Mouse (Mus musculus): Measurements from ENCODE around the gene Neu2.

The Neu2 gene

DNA sequence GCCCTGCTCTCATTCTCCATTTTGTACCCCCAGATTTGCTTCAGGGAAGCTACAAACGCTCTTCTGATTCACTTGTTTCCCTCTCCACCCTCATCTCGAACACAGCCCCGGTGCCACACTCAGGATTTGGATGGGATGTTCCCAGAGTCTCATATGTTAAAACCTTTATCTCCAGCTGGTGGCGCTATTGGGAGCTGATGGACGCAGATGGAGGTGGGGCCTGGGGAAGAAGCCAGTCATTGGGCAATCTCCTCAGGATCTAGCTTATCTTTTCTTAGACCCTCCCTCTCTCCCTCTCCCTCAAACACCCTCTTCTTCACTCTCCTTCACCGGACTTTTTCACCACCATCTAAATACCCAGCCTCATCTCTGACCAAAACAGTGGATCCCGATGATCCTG is 31.9 kb downstream of the Neu2 start:
- peak; percentile 45 for DNase-seq

DNA sequence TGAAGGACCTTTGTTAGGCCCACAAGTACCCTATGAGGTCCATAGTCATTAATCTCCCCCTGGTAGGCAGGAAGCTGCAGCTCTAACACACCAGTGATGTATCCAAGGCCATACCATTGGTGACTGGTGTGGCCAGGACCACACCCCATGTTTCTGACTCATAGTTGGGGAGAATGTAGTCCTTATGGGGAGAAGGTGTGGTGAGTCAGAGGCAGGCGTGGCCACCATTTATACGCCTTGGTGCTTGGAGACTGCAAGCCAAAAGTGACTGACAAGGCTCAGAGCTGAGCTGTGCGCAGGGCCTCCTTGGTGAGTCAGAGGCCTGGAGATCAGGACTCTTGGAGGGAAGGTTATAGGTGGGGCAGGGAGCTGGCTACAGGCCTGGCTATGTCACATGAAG is 41.3 kb downstream of the Neu2 start:
- no peak for DNase-seq

DNA sequence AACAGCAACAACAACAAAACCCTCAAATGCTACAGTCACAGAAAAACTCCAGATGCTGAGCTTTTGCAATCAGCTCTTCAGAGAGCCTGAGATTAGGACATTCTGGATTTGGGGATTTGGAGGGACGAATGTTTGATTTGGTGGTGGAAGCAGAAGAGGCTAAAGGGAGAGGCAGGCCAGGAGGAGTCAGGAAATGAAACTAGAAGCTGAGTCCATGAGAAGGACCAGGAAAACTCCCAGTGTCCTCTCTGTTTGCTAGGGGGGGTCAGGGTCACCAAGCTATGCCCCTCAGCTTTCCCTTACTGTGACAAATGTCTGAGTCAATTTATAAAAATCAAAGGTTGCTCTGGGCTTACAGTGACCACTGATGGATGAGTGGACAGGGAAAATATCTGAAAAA is 43.9 kb downstream of the Neu2 start:
- no peak for DNase-seq

GRCm38 (mm10) chr1:87562967-87563366 is 53.3 kb downstream of the Neu2 start:
- DNase-seq, result no peak

GRCm38 (mm10) chr1:87565760-87566159 is 56.1 kb downstream of the Neu2 start:
- no peak for DNase-seq

DNA sequence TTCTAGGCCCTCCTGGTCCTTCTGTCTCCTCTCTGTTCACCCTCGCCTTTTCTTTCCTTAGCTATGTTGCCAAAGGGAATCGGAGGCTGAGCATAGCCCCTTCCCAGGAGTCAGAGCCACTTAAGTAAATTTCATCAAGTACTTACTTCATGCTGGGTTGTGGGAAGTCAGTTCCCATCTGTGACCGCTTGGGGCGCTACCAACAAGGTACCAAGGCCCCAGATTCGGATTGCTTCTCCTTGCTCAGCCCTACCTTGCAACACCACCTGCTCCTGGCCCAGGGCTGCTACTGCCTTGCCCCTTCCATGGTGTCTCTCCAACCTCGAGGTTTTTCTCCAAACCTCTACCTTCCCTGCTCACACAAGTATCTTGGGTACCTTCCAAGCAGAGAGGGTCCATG is 58.7 kb downstream of the Neu2 start:
- peak; percentile 74 for DNase-seq

GRCm38 (mm10) chr1:87573261-87573660 is 63.6 kb downstream of the Neu2 start:
- no peak for DNase-seq

DNA sequence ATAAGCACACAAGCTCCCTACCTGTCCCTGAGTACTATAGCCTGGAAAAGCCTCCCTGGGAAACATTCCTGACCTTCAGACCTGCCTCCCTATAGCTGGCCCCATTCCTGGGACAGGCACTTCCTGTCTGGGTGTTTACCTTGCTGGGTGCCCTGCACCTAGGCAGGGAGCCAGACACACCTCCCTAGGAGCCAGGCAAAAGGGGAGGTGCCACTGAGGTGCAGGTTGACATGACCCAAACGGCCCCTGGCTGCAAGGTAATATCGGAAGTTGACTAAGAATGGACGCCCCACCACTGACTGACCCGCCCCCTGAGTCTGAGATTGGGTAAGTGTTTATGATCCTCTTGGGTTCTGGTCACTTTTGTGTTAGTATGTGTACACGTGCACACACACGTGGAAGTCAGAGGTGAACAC is 64.1 kb downstream of the Neu2 start, which contains the start of gene Ngef:
Gene Ngef, minus strand, starts transcription at position 71 of the 416 bp plus-strand sequence.
- DNase-seq, result no peak

GRCm38 (mm10) chr1:87574353-87574752 is 64.7 kb downstream of the Neu2 start:
- DNase-seq, result no peak

GRCm38 (mm10) chr1:87574785-87575184 is 65.1 kb downstream of the Neu2 start:
- DNase-seq, result no peak

- DNase-seq, result no peak
Observed at GRCm38 (mm10) chr1:87578965-87579364, 69.3 kb downstream of the Neu2 start.

- DNase-seq, result no peak
Observed at GRCm38 (mm10) chr1:87580824-87581223, 71.1 kb downstream of the Neu2 start.

- DNase-seq, result no peak
Observed at GRCm38 (mm10) chr1:87589162-87589561, 79.5 kb downstream of the Neu2 start.

GRCm38 (mm10) chr1:87589980-87590379 is 80.3 kb downstream of the Neu2 start:
- DNase-seq, result no peak

DNA sequence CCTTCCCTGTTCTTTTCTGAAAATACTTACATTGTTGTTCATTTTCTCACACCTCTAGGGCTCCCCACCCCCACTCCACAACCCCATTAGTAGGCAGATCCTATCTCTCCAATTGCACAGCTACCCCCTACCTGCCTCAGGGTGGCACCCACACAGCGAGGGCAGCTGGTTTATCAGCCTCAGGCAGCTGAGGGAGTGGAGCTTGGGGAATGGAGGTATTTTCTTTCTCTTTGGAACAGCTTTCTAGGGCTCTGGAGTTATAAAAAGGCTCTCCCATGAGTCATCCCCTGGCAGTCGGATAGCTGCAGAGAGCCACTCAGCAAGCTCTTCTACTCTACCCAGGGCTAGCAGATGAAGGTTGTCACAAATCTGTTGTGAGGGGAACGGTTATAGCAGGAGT is 84.6 kb downstream of the Neu2 start:
- DNase-seq, result no peak

DNA sequence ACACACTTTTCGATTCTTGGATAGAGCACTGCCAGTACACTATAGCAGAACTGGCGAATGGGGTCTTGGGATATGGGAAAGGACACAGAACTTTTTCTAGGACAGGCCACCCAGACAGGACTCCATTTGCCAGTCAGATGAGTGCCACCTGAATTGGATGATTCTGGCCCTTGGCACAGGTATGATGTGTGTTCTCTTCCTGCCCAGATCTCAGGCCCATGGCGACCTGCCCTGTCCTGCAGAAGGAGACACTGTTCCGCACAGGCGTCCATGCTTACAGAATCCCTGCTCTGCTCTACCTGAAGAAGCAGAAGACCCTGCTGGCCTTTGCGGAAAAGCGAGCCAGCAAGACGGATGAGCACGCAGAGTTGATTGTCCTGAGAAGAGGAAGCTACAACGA is 85.0 kb downstream of the Neu2 start:
- no peak for DNase-seq

DNA sequence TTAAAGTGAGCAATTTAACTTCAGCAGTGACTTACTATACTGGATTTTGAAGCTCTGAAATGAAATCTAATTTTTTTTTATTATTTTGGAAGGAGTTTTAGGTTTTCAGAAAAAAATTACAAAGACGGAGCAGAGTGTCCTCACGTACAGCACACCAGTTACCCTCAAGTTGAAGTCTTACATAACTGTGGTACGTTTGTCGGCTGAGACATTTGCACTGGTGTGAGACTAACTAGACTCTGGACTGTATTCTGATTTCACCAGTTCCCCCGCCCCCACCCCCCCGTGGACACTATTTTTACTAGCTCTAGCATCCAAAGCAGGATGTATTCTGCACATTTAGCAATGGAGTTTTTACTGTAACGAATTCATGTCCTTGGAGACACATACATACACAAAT is 90.8 kb downstream of the Neu2 start:
- no peak for DNase-seq

DNA sequence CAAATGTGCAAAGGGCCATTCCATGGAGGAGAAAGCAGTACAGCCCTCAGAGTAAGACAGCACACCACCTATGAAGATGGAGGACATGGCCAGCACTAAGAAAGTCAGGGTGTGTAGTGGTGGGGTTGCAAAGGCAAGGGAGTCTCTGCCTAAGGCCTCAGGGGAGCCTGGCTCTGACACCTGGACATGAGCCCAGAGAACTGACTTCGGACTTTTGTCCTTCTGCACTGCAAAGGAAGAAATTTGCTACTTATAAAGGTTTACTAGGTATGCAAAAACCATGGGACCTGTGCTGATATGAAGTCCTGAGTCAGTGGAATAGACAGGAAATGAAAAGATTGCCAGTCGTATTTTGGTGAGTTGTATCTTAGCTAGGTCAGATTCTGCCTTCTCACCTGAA is 92.1 kb downstream of the Neu2 start:
- DNase-seq, result no peak

GRCm38 (mm10) chr1:87603389-87603788 is 93.7 kb downstream of the Neu2 start:
- no peak for DNase-seq

DNA sequence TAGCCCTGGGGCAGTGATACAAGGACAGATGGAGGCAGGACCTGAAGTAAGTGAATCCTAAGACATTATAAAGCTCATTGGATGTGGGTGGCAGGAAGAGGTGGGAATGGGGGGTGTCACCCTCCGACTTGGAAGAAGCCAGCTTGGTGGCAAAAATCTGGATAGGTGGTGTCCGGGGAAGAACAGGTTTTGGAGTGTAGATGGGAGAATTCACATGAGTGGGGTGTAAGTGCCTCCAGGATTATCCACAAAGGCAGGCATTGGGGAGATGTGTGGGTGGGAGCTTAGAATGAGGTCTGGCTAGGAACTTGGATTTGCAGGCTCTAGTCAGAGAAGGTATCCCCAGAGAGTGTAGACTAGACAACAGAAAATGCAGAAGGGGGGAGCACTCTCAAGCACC is 95.6 kb downstream of the Neu2 start:
- DNase-seq, result no peak

- peak; percentile 60 for DNase-seq
Observed at GRCm38 (mm10) chr1:87607385-87608091, 97.8 kb downstream of the Neu2 start.

GRCm38 (mm10) chr1:87608416-87609046 is 98.8 kb downstream of the Neu2 start:
- DNase-seq, result peak; percentile 94

DNA sequence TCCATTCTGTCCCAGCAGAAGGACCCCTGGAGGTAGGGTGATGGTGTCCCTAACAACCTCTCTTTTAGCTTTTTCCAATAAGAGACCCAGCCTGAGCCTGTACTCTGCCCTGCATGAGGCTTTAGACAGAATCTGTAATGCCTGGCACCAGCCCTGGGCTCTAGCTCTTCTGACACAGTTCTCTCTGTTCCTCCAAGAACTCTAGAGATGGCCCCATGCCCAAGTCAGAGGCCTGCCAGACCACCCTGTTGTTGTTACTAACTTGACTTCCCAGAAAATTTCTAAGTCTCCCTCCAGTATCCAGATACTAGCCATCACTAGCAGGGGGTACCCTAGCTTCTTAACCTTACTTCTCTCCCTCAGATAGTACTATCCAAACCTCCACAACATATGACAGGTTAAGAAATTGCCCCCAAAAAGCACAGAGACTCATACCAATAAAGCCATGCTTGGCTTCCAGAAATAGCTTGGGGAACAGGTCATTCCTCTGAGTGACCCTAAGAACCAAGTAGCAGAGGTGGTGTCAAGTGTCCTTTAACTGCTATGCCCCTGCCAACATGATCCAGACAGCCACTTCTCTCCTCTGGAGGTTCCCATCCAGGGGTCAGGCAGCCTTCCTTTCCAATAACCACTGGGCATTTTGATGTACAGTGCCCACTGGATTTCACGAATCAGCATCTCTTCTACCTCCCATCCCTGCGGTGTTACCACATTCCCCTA is 105.0 kb downstream of the Neu2 start:
- DNase-seq, result no peak

- peak; percentile 75 for DNase-seq
Observed at GRCm38 (mm10) chr1:87620211-87620668, 110.6 kb downstream of the Neu2 start, which contains the start of gene Inpp5d. Gene Inpp5d (plus strand): TSS chr1:87620312.
